Mouse (Mus musculus) stomach, postnatal 0 days (tissue): ENCODE measurements around the gene Gm609. TPM values are rescaled to one million over a fixed set of nuclear protein-coding genes. Genes with fewer than 3 reads are reported as not detected.

Experiments
- ATAC-seq: fragments of 200-750 bp; cut with Nextera tagmentation; 2 replicates; pipeline ENCODE4 v1.8.0; 2017; ENCODE audit not compliant: low FRiP score, low TSS enrichment
- DNase-seq: peaks from one replicate; pipeline ENCODE4 v3.0.0-alpha.2; 2016; ENCODE audit warnings: low spot score
- H3K27ac ChIP-seq: fragments of 300-500 bp; sonication (generic); replicated peaks from 2 replicates; pipeline ENCODE4 v1.5.1; 2014; ENCODE audit warnings: mild to moderate bottlenecking, control low read depth
- H3K27me3 ChIP-seq: fragments of 300-500 bp; sonication (generic); 2 replicates; pipeline ENCODE4 v1.6.1; 2014; ENCODE audit warnings: low read length; ENCODE audit not compliant: control insufficient read depth, insufficient read depth
- H3K36me3 ChIP-seq: fragments of 300-500 bp; sonication (generic); 2 replicates; pipeline ENCODE4 v1.6.1; 2014; ENCODE audit warnings: low read length, mixed read lengths; ENCODE audit not compliant: control insufficient read depth, insufficient read depth
- H3K4me1 ChIP-seq: fragments of 300-500 bp; sonication (generic); replicated peaks from 2 replicates; pipeline ENCODE4 v1.6.1; 2014; ENCODE audit warnings: antibody characterized with exemption; ENCODE audit not compliant: control insufficient read depth, insufficient read depth
- H3K4me2 ChIP-seq: fragments of 300-500 bp; sonication (generic); replicated peaks from 2 replicates; pipeline ENCODE4 v1.6.1; 2014; ENCODE audit warnings: low read depth, mild to moderate bottlenecking, control low read depth, moderate library complexity
- H3K4me3 ChIP-seq: fragments of 300-500 bp; sonication (generic); 2 replicates; pipeline ENCODE4 v1.5.1; 2014; ENCODE audit warnings: low read depth, low read length, control low read depth
- H3K9ac ChIP-seq: fragments of 300-500 bp; sonication (generic); 2 replicates; pipeline ENCODE4 v1.6.1; 2014; ENCODE audit warnings: mild to moderate bottlenecking, low read length, control low read depth, mixed read lengths
- H3K9me3 ChIP-seq: fragments of 300-500 bp; sonication (generic); 2 replicates; pipeline ENCODE4 v1.6.1; 2016; ENCODE audit warnings: low read length; ENCODE audit not compliant: control insufficient read depth
- CTCF ChIP-seq: IDR thresholded peaks from 2 replicates; pipeline ENCODE4 v1.5.1; 2016; ENCODE audit warnings: antibody characterized with exemption, low read depth, mild to moderate bottlenecking, moderate library complexity
- EP300 ChIP-seq: optimal IDR thresholded peaks from 2 replicates; pipeline ENCODE3; 2016; ENCODE audit warnings: antibody characterized with exemption
- WGBS: fragments of 180-500 bp; shearing (Covaris S2); extraction: QIAGEN DNeasy Blood & Tissue Kit; methylation state at CpG from one replicate; pipeline ENCODE4 v1.1.7; 2014; 5-methylcytosine and 5-hydroxymethylcytosine counted together
- polyA plus RNA-seq: library from polyadenylated mRNA; unstranded; fragments of >200 nt; fragmentation: Nextera tagmentation; extraction: Ambion mirVana; gene quantifications from 2 replicates; pipeline ENCODE4 v1.2.1, GENCODE M21; 2015

Gene Gm609
- polyA plus RNA-seq, 1 experiment from 2014 or later: 0.27 TPM

GRCm38 (mm10) chr16:45391680-45392079 is 101.1 kb downstream of the Gm609 start:
- 93% methylated on average over 3 of the region's 3 CpGs for WGBS

GRCm38 (mm10) chr16:45390286-45390956 is 102.3 kb downstream of the Gm609 start:
- TF ChIP-seq CTCF: no peak
- TF ChIP-seq EP300: no peak
- Histone ChIP-seq H3K4me2 (no peak overlapping the region), H3K27ac (no peak overlapping the region), H3K4me1 (no peaks in the 10 kb centered on the region), H3K9ac (no peak overlapping the region), H3K4me3 (no peak overlapping the region), H3K36me3 (no peaks in the 10 kb centered on the region), H3K27me3 (no peaks in the 10 kb centered on the region), H3K9me3 (no peaks in the 10 kb centered on the region)
- no peak for ATAC-seq
- 59% methylated on average over 5 of the region's 5 CpGs for WGBS
- DNase-seq: no peak

More at GRCm38 (mm10) chr16:45391680-45392079, 101.1 kb downstream of the Gm609 start:
- Histone ChIP-seq H3K9ac (no peak overlapping the region), H3K4me2 (no peak overlapping the region), H3K27ac (no peak overlapping the region), H3K36me3 (no peaks in the 10 kb centered on the region), H3K4me3 (no peak overlapping the region), H3K4me1 (no peaks in the 10 kb centered on the region), H3K27me3 (no peaks in the 10 kb centered on the region), H3K9me3 (no peaks in the 10 kb centered on the region)
- DNase-seq (no peak), ATAC-seq (no peak)
- TF ChIP-seq CTCF (no peak), EP300 (no peak)

- TF ChIP-seq EP300 (no peak), CTCF (no peak)
- WGBS: 73% methylated on average over 2 of the region's 2 CpGs
- no peak for ATAC-seq
Measured at GRCm38 (mm10) chr16:45389833-45390232, 102.9 kb downstream of the Gm609 start.

GRCm38 (mm10) chr16:45389041-45389440 is 103.7 kb downstream of the Gm609 start:
- WGBS: 87% methylated on average over 2 of the region's 2 CpGs
- no peaks in the 10 kb centered on the region for H3K9me3 ChIP-seq
- ATAC-seq: no peak

More at GRCm38 (mm10) chr16:45389833-45390232, 102.9 kb downstream of the Gm609 start:
- Histone ChIP-seq H3K4me1 (no peaks in the 10 kb centered on the region), H3K9me3 (no peaks in the 10 kb centered on the region), H3K27ac (no peak overlapping the region), H3K4me2 (no peak overlapping the region), H3K36me3 (no peaks in the 10 kb centered on the region), H3K4me3 (no peak overlapping the region), H3K27me3 (no peaks in the 10 kb centered on the region), H3K9ac (no peak overlapping the region)
- DNase-seq: no peak

GRCm38 (mm10) chr16:45381811-45382210 is 111.0 kb downstream of the Gm609 start:
- no peak for ATAC-seq
- H3K36me3 ChIP-seq: no peaks in the 10 kb centered on the region
- DNase-seq: no peak
- H3K9me3 ChIP-seq: no peaks in the 10 kb centered on the region
- H3K4me3 ChIP-seq: no peak overlapping the region
- H3K4me2 ChIP-seq: no peak overlapping the region
- TF ChIP-seq CTCF: no peak
- TF ChIP-seq EP300: no peak
- WGBS: 81% methylated on average over 3 of the region's 3 CpGs
- no peaks in the 10 kb centered on the region for H3K4me1 ChIP-seq
- no peak overlapping the region for H3K27ac ChIP-seq
- no peak overlapping the region for H3K9ac ChIP-seq
- no peaks in the 10 kb centered on the region for H3K27me3 ChIP-seq

More at GRCm38 (mm10) chr16:45389041-45389440, 103.7 kb downstream of the Gm609 start:
- H3K36me3 ChIP-seq: no peaks in the 10 kb centered on the region
- H3K27me3 ChIP-seq: no peaks in the 10 kb centered on the region
- no peak overlapping the region for H3K4me3 ChIP-seq
- no peaks in the 10 kb centered on the region for H3K4me1 ChIP-seq
- no peak for DNase-seq
- no peak overlapping the region for H3K9ac ChIP-seq
- H3K27ac ChIP-seq: no peak overlapping the region
- TF ChIP-seq CTCF: no peak
- no peak overlapping the region for H3K4me2 ChIP-seq

GRCm38 (mm10) chr16:45378959-45379358 is 113.8 kb downstream of the Gm609 start:
- Histone ChIP-seq H3K4me1 (no peaks in the 10 kb centered on the region), H3K4me3 (no peak overlapping the region), H3K4me2 (no peak overlapping the region), H3K9me3 (no peaks in the 10 kb centered on the region), H3K27me3 (no peaks in the 10 kb centered on the region), H3K27ac (no peak overlapping the region), H3K9ac (no peak overlapping the region), H3K36me3 (no peaks in the 10 kb centered on the region)
- ATAC-seq (no peak), DNase-seq (no peak)
- 73% methylated on average over 3 of the region's 3 CpGs for WGBS
- TF ChIP-seq CTCF (no peak), EP300 (no peak)
